Mouse (Mus musculus) intestine, embryonic 16.5 days (tissue): ENCODE measurements around the gene Khdrbs2. TPM values are rescaled to one million over a fixed set of nuclear protein-coding genes. Genes with fewer than 3 reads are reported as not detected.
A peak's percentile ranks its signal among the peaks of the same experiment; 100 is the strongest.

ENCODE experiments used
- ATAC-seq: fragments of 200-750 bp; cut with Nextera tagmentation; 2 replicates; pipeline ENCODE4 v1.8.0; 2017; ENCODE audit warnings: moderate TSS enrichment, moderate library complexity
- H3K27ac ChIP-seq: fragments of 300-500 bp; sonication (generic); 2 replicates; pipeline ENCODE4 v1.5.1; 2014; ENCODE audit warnings: mild to moderate bottlenecking, low read length
- H3K27me3 ChIP-seq: fragments of 300-500 bp; sonication (generic); replicated peaks from 2 replicates; pipeline ENCODE4 v1.6.1; 2014; ENCODE audit warnings: low read length, control low read depth, mixed read lengths; ENCODE audit not compliant: control insufficient read depth, insufficient read depth
- H3K36me3 ChIP-seq: fragments of 300-500 bp; sonication (generic); 2 replicates; pipeline ENCODE4 v1.6.1; 2014; ENCODE audit warnings: low read length, control low read depth; ENCODE audit not compliant: control insufficient read depth, insufficient read depth
- H3K4me1 ChIP-seq: fragments of 300-500 bp; sonication (generic); 2 replicates; pipeline ENCODE4 v1.6.1; 2014; ENCODE audit warnings: low read length, control low read depth, mixed read lengths; ENCODE audit not compliant: control insufficient read depth, insufficient read depth
- H3K4me2 ChIP-seq: fragments of 300-500 bp; sonication (generic); 2 replicates; pipeline ENCODE4 v1.6.1; 2014; ENCODE audit warnings: low read depth, low read length, control low read depth
- H3K4me3 ChIP-seq: fragments of 300-500 bp; sonication (generic); 2 replicates; pipeline ENCODE4 v1.5.1; 2014; ENCODE audit warnings: mild to moderate bottlenecking, low read length
- H3K9ac ChIP-seq: fragments of 300-500 bp; sonication (generic); 2 replicates; pipeline ENCODE4 v1.6.1; 2014; ENCODE audit warnings: low read depth, low read length
- H3K9me3 ChIP-seq: fragments of 300-500 bp; sonication (generic); 2 replicates; pipeline ENCODE4 v1.6.1; 2016; ENCODE audit warnings: low read length, control low read depth; ENCODE audit not compliant: control insufficient read depth
- WGBS: fragments of 180-500 bp; shearing (Covaris S2); extraction: QIAGEN DNeasy Blood & Tissue Kit; methylation state at CpG from one replicate; pipeline ENCODE4 v1.1.7; 2014; 5-methylcytosine and 5-hydroxymethylcytosine counted together
- polyA plus RNA-seq: library from polyadenylated mRNA; unstranded; fragments of >200 nt; fragmentation: Nextera tagmentation; extraction: Ambion mirVana; gene quantifications from 2 replicates; pipeline ENCODE4 v1.2.1, GENCODE M21; 2015

The Khdrbs2 gene
- polyA plus RNA-seq, result 2.8 and 3.1 TPM in 2 replicates

- peak within 1 kb of the TSS; percentile 53 for H3K4me3 ChIP-seq
Measured at GRCm38 (mm10) chr1:32172506-32173239, at the start of gene Khdrbs2. Khdrbs2 (plus strand) TSS chr1:32172714.

GRCm38 (mm10) chr1:32174566-32174965 lies 2.1 kb downstream of the Khdrbs2 start:
- H3K4me3 ChIP-seq, result no peak overlapping the region
- H3K27me3 ChIP-seq, result no peaks in the 10 kb centered on the region
- ATAC-seq, result no peak
- no peak overlapping the region for H3K4me2 ChIP-seq
- no peaks in the 10 kb centered on the region for H3K9me3 ChIP-seq
- H3K36me3 ChIP-seq, result no peaks in the 10 kb centered on the region
- H3K4me1 ChIP-seq, result no peaks in the 10 kb centered on the region
- WGBS, result 59% methylated on average over 5 of the region's 5 CpGs
- no peak overlapping the region for H3K27ac ChIP-seq
- H3K9ac ChIP-seq, result no peak overlapping the region

More at GRCm38 (mm10) chr1:32172506-32173239, at the start of gene Khdrbs2:
- H3K27me3 ChIP-seq, result no peaks in the 10 kb centered on the region
- no peak within 1 kb of the TSS for H3K27ac ChIP-seq
- peak within 1 kb of the TSS; percentile 75 for H3K4me2 ChIP-seq
- no peaks in the 10 kb centered on the region for H3K36me3 ChIP-seq
- 1% methylated on average over 53 of the region's 53 CpGs for WGBS
- peak; percentile 100 for ATAC-seq
- H3K9ac ChIP-seq, result peak within 1 kb of the TSS; percentile 21
- H3K4me1 ChIP-seq, result no peaks in the 10 kb centered on the region
- H3K9me3 ChIP-seq, result no peaks in the 10 kb centered on the region

DNA sequence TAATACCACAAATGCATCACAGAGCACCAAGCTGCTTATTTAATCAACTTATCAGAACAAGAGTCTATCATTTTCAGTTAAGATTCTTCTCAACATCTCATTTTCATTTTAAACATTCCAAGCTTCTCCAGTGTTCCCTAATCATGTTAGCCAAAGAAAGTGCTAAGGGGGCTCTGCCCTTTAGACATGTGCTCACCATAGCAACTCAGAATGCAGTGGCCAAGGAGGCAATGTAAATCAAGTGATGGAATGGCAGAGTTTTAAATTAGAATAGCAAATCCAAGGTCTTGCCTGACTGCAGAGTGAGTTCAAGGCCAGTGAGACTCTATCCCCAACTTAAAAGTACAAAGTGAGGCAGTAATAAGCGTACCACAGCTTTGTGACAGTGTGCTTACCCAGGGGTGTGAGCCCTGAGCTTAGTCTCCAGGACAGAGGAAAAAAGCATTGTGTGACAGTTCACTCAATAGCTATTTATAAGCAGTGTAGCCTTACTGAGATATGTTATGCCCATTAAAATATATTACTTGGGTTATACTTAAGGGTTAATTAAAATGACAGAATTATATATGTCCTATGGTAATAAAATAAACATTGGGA lies 27.2 kb downstream of the Khdrbs2 start:
- H3K4me2 ChIP-seq, result no peak overlapping the region
- WGBS, result 76% methylated on average over 1 of the region's 1 CpGs
- no peaks in the 10 kb centered on the region for H3K4me1 ChIP-seq
- H3K9me3 ChIP-seq, result no peaks in the 10 kb centered on the region
- H3K36me3 ChIP-seq, result no peaks in the 10 kb centered on the region
- ATAC-seq, result no peak
- no peak overlapping the region for H3K4me3 ChIP-seq
- H3K27ac ChIP-seq, result no peak overlapping the region
- H3K27me3 ChIP-seq, result no peaks in the 10 kb centered on the region
- H3K9ac ChIP-seq, result no peak overlapping the region

- H3K27me3 ChIP-seq, result no peaks in the 10 kb centered on the region
- H3K4me2 ChIP-seq, result no peak overlapping the region
- no peak overlapping the region for H3K4me3 ChIP-seq
- H3K9ac ChIP-seq, result no peak overlapping the region
- H3K9me3 ChIP-seq, result no peaks in the 10 kb centered on the region
- WGBS, result 85% methylated on average over 5 of the region's 5 CpGs
- no peak for ATAC-seq
- no peaks in the 10 kb centered on the region for H3K36me3 ChIP-seq
- H3K27ac ChIP-seq, result no peak overlapping the region
- H3K4me1 ChIP-seq, result no peaks in the 10 kb centered on the region
Measured at GRCm38 (mm10) chr1:32248443-32248842, 75.9 kb downstream of the Khdrbs2 start.

DNA sequence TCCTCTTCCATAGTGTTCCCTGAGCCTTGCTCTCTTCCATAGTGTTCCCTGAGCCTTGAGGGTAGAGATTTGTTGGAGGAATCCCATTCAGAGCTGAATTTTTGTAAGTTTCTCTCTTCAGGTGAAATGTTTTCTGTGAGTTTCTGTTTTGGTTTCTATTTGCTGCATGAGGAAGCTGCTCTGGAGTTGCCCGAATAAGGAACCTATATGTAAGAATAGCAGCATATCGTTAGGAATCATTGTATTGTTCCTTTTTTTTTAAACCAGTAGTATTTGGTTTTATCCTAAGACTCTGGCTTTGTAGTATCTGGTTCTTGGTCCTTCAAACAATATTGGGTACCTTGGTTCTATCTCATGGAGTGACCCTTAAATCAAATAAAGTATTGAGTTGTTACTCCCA lies 77.1 kb downstream of the Khdrbs2 start:
- H3K9ac ChIP-seq, result no peak overlapping the region
- H3K27ac ChIP-seq, result no peak overlapping the region
- H3K4me3 ChIP-seq, result no peak overlapping the region
- ATAC-seq, result no peak
- H3K4me2 ChIP-seq, result no peak overlapping the region
- H3K9me3 ChIP-seq, result no peaks in the 10 kb centered on the region
- no peaks in the 10 kb centered on the region for H3K27me3 ChIP-seq
- WGBS, result 90% methylated on average over 2 of the region's 2 CpGs
- no peaks in the 10 kb centered on the region for H3K36me3 ChIP-seq
- no peaks in the 10 kb centered on the region for H3K4me1 ChIP-seq

DNA sequence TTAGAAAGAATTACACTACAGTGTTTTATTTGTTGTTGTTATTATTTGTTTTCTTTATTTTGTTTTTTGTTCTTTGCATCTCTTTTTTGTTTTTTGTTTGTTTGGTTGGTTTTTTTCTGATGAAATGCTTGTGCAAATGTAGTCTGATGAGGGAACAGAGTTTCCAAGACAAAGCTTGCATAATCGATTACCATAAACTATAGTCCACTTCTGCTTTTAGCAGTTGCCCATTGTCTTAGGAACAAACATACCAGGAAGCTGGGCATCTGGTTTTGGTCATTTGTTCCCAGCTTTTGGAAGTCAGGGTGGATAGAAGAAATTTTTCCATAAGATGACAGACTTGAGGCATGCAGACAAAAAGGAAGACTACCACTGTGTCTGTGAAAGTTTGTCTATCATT lies 77.8 kb downstream of the Khdrbs2 start:
- Histone ChIP-seq H3K9me3 (no peaks in the 10 kb centered on the region), H3K36me3 (no peaks in the 10 kb centered on the region), H3K4me1 (no peaks in the 10 kb centered on the region), H3K27ac (no peak overlapping the region), H3K4me3 (no peak overlapping the region), H3K9ac (no peak overlapping the region), H3K27me3 (no peaks in the 10 kb centered on the region), H3K4me2 (no peak overlapping the region)
- 96% methylated on average over 1 of the region's 1 CpGs for WGBS
- ATAC-seq, result no peak

- H3K4me1 ChIP-seq, result no peaks in the 10 kb centered on the region
- no peak for ATAC-seq
Measured at GRCm38 (mm10) chr1:32258942-32259341, 86.4 kb downstream of the Khdrbs2 start.

GRCm38 (mm10) chr1:32270519-32270918 lies 98.0 kb downstream of the Khdrbs2 start:
- H3K4me3 ChIP-seq, result no peak overlapping the region
- WGBS, result 94% methylated on average over 3 of the region's 3 CpGs
- no peak for ATAC-seq

More at GRCm38 (mm10) chr1:32258942-32259341, 86.4 kb downstream of the Khdrbs2 start:
- H3K9me3 ChIP-seq, result no peaks in the 10 kb centered on the region
- WGBS, result 86% methylated on average over 3 of the region's 3 CpGs
- no peaks in the 10 kb centered on the region for H3K27me3 ChIP-seq
- H3K4me2 ChIP-seq, result no peak overlapping the region
- no peak overlapping the region for H3K4me3 ChIP-seq
- H3K27ac ChIP-seq, result no peak overlapping the region
- no peaks in the 10 kb centered on the region for H3K36me3 ChIP-seq
- no peak overlapping the region for H3K9ac ChIP-seq

DNA sequence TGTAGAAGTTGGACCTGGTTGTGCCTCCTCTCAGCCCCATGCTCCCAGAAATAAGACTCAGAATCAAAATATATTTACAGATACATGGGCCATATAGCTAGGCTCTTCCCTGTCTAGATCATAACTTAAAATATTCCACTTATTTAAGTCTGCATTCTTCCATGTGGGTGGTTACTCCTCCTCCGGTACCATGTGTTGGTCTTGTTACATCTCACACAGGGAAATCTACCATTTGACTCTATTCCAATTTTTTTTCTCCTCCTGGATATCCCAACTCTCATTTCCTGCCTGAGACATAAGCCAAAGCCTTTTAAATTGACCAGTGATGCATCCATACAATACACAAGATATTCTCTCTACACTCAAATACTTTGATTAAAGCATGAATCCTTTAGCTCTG lies 122.2 kb downstream of the Khdrbs2 start:
- WGBS, result 82% methylated on average over 1 of the region's 1 CpGs
- ATAC-seq, result no peak

More at GRCm38 (mm10) chr1:32270519-32270918, 98.0 kb downstream of the Khdrbs2 start:
- Histone ChIP-seq H3K27ac (no peak overlapping the region), H3K9ac (no peak overlapping the region), H3K36me3 (no peaks in the 10 kb centered on the region), H3K27me3 (no peaks in the 10 kb centered on the region), H3K9me3 (no peaks in the 10 kb centered on the region), H3K4me1 (no peaks in the 10 kb centered on the region), H3K4me2 (no peak overlapping the region)

More for the DNA sequence above, 122.2 kb downstream of the Khdrbs2 start:
- no peak overlapping the region for H3K27ac ChIP-seq
- H3K4me2 ChIP-seq, result no peak overlapping the region
- no peaks in the 10 kb centered on the region for H3K27me3 ChIP-seq
- H3K4me1 ChIP-seq, result no peaks in the 10 kb centered on the region
- no peaks in the 10 kb centered on the region for H3K9me3 ChIP-seq
- H3K9ac ChIP-seq, result no peak overlapping the region
- H3K4me3 ChIP-seq, result no peak overlapping the region
- H3K36me3 ChIP-seq, result no peaks in the 10 kb centered on the region
